Mouse (Mus musculus) cerebellum, postnatal 10 days (tissue): Measurements from ENCODE around the gene Rnaseh2b.

Source experiments
- DNase-seq, 2 experiments: peaks; one replicate each; pipeline ENCODE4 v3.0.0; 2021; ENCODE audit warnings: mixed read lengths in 2 of 2

Gene Rnaseh2b

DNA sequence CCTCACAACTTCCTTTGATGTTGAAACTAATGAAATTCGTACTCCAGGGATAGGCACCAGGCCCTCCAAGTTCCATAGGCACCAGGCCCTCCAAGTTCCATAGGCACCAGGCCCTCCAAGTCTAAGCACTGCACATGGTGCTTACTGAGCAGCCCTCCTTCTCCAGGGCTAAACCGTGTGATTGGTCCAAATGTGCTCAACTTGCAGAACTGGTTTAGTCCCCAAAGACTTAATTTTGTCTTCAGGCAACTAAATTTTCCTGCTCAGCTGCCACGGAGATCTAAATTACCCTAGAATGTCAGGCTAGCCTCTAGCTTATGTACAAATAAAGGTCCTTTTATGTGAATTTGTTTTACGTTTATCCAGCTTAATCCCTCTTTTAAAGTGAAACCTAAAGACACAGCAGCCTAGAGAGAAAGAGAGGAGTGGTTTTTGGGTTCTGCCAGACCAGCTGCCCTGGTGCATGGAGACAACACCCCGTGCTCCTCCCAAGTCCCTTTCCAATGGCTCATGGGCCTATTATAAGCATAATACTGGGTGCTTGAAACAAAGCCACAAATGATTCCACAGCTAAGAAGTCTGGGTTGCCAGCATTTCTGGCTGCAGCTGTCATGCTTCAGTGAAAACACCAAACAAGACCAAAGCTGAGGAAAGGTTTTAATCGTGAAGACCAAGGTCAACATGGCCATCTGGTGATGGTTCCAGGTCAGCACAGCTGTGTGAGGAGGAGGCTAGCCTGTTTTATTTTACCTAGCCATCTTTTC is 30.4 kb downstream of the Rnaseh2b start:
- DNase-seq, result no peak

DNA sequence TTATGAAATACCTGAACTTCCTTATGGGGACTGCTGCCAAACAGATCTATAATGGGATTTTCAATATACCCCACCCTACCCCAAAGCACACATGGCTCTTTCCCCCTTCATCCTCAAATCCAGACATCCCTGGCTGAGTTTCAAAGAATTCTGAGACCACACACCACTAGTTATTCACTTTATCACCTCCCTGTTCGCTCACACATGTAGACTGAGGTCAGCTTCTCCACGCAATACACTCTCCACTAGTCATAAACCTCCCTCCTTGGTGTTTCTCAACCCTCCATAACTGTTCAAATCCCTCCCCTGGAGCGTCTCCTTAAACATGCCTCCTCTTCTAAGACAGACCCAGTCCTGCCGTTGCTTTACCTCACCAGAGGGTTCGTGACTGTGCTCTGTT is 31.1 kb downstream of the Rnaseh2b start:
- no peak for DNase-seq

- DNase-seq, result no peak
Observed at GRCm38 (mm10) chr14:62324943-62325342, 32.6 kb downstream of the Rnaseh2b start.

DNA sequence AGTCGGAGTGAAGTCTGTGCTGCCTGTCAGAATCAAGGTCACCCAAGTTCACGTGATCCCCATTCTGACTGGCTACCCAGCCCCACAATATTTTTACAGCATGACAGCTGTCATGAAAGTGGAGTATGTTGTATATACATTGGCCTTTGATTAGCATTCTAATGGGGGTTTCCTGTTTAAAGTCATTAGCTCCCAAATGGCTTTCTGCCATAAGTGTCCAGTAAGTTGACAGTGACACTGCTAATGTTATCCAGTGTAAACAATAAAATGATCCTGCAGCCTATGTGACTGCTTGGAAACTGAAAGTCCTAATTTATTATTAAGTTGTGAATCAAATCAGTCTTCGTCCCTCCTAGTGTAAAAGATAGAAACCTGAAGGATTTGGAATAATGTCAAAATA is 33.6 kb downstream of the Rnaseh2b start:
- no peak for DNase-seq

GRCm38 (mm10) chr14:62327171-62327570 is 34.8 kb downstream of the Rnaseh2b start:
- peak in 1 of 2 experiments; percentile 43 for DNase-seq

DNA sequence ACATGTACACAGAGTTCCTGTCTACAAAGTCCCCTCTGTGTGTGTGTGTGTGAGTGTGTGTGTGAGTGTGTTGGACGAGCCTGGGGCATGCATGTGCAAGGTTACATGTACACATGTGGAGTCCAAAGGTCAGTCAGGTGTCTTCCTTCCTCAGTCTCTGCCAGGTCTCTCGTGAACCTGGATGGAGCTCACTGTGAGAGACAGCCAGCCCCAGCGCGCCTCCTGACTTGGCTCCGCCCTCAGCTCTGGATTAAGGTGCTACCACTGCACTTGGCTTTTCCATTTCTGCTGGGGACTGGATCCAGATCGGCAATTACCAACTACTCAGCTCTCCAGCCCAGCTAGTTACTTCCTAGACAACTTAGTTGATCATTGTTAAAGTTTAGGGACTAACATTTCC is 36.2 kb downstream of the Rnaseh2b start:
- DNase-seq, result no peak

GRCm38 (mm10) chr14:62329631-62330030 is 37.2 kb downstream of the Rnaseh2b start:
- no peak for DNase-seq

- no peak for DNase-seq
Observed at GRCm38 (mm10) chr14:62331457-62331856, 39.1 kb downstream of the Rnaseh2b start.

GRCm38 (mm10) chr14:62331866-62332619 is 39.7 kb downstream of the Rnaseh2b start:
- peak; percentile 92 to 94 for DNase-seq

DNA sequence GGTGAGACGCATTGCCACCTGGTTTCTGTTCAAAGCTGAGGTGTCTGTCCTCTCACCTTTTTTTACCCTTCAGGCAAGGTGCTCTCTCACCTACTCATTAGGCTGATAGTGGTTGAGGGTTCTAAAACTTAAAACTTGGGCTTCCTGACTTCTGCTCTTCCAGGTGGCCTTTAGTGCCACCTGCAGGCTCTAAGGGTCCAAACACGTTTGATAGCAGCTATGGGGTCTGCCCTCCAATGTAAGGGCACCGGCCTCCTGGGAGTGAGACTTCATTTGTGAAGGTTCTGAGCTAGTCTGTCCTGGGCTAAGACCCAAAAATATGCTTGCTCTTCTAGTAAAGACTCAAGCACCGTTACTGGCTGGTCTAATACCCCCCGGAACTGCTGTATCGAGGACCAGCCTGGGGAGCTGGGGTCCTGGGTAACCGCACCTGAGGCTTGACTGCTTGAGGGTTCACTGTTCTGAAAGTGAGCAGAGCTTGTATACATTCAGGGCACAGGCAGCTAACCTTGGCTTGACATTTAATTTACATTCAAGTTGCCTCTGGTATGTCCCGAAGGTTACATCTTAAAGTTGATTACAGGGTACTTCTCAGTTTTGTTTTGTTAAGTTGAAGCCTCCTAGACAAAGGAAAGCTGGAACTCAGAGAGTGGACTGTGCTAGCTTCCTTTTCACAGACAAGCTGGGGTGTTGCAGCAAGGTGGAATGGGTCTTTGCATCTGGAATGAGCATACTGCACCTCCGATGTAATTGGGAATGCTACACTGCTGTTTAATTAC is 41.7 kb downstream of the Rnaseh2b start:
- DNase-seq, result no peak

- DNase-seq, result peak in 1 of 2 experiments; percentile 46
Observed at GRCm38 (mm10) chr14:62339196-62339595, 46.8 kb downstream of the Rnaseh2b start.

GRCm38 (mm10) chr14:62341887-62342642 is 49.7 kb downstream of the Rnaseh2b start:
- DNase-seq, result peak; percentile 76 to 78

DNA sequence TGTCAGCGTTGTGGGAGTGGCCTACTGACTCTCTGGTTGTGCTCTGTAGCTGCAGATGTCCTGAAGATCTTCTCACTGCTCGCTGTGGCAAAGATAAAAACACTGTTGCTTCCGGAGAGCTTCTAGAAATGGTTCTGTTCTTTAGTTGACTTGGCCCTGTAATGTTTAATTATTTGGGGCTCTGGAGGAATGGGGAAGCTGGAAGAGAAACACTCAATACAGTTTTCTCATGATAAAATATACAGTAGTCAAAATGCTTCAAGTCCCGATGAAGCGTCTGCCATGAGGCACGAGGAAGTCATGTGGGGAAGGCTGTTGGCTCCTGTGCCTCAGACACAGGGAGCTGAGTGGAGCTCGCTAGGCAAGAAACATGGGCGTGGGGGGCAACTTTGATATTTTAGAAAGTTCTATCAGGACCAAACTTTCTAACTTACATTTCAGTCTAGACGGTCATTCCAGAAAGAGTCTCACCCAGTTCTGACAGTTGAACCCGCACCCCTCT is 50.3 kb downstream of the Rnaseh2b start:
- DNase-seq, result peak in 1 of 2 experiments; percentile 41

- DNase-seq, result peak in 1 of 2 experiments; percentile 37
Observed at GRCm38 (mm10) chr14:62346570-62346969, 54.2 kb downstream of the Rnaseh2b start.

DNA sequence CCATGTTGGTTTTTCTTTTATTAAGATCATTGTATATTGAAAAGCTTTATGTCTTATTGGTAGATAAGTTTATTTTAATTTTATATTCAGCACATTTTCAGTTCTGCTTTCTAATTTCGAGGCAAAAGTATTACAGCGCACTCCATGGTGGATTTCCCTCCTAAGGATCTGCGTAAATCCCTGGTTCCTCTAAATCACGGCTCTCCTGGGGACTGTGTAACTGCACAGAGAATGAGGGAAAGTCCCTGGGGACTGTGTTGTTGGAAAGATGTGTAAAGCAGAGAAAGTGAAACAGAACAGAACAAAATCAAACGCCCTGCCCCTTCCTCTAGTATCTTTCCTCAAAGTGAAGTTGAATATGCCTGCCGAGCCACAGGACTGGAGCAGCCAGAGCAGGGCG is 54.7 kb downstream of the Rnaseh2b start:
- DNase-seq, result peak in 1 of 2 experiments; percentile 18

DNA sequence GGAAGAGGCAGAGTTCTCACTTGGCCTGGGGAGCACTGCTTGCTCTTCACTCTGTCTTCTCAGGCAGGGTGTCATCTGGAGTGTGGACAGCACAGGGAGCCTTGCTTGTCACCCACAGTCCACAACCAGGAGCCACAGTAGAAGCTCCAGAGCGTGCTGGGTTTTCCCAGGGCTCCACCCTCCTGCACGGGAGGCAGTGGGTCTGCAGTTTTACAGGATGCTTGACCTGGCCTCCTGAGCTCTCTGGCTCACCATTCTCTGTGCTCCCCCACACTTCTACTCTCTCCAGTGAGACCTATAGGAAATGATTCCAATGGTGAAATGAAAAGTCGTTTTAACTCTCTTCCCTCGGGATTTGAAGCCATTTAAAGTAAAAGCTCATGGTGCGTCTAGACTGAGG is 57.4 kb downstream of the Rnaseh2b start:
- no peak for DNase-seq

DNA sequence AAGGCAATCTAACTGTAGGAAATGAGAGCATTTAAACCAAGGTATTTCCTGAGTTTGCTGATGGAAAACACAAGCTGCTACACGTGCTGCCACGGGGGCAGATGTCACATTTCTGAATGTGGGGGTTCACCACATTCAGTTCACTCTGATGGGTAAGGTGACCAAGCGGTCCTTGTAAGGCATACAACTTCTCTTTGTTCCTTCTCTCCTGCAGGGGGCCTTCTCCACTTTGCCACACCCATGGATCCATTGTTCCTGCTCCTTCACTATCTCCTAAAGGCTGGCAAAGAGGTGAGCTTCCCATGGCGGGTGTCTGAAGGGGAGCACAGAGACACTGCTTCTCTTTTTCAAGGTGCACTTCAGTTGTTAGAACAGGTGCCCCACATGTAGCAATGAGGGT is 57.8 kb downstream of the Rnaseh2b start:
- no peak for DNase-seq

- DNase-seq, result no peak
Observed at GRCm38 (mm10) chr14:62350890-62351289, 58.5 kb downstream of the Rnaseh2b start.

DNA sequence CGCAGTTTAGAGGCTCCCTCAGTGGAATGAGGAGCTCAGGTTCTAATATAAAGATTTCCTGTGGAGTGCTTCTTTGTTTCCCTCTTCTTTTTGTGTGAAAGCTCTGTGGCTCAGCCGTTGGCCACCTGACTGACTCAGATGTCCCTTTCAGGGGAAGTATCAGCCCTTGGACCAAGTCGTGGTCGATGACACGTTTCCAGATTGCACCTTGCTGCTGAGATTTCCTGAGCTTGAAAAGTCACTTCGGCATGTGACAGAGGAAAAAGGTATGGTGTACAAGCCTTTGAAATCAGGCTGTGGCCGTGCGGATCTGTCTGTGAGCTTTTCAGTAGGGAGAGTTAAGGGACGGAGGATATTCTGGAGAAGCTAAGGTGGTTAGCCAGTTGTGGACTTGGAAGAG is 61.0 kb downstream of the Rnaseh2b start:
- DNase-seq, result no peak

DNA sequence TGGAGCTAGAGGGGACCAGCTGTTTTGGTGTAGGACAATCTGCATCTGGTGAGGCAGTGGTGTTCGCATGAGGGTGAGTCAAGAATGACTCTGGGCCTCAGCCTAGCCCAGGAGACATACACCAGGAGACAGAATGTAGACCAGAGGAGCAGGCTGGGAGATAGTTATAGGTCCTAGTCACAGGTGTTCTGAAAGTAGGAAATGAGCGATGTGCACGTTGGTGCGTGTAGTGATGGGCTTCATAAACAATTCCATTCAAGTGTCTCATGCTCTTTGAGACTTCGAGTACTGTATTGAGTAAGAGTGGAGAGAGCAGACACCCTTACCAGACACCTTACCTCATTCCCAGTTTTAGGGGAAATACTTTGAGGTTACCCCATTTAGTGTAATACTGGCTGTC is 61.4 kb downstream of the Rnaseh2b start:
- no peak for DNase-seq

GRCm38 (mm10) chr14:62355201-62355600 is 62.8 kb downstream of the Rnaseh2b start:
- DNase-seq, result peak in 1 of 2 experiments; percentile 34

DNA sequence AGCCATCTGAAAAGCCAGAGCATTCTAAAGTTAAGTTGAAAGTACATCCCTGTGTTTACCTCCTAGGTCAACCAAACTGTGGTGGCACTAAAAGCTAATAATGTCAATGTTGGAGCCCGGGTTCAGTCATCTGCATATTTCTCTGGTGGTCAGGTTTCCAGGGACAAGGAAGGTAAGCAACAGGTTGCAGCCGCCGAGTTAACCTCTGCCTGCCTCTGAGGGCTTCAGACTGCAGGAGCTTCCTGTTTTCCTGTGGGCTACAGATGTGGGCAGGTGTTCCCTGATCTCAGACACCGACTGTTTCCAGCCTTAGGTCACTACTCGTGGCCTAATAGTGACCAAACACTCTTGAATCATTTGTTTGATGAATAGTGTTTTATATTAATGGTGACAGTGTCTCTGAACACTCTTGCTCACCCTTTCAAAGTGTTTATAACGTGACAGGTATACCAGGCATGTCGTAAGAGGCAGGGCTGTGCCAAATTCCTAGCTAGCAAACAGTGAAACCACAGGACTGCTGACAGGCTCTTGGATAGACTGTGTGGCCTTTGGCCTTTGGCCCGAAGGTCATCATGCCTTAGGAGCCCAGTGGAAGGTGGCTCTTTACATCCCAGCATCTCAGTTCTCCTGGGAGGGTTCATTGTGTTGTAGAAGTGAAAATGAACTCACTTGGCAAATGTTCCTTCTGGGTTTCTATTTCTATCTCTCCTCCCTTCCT is 69.0 kb downstream of the Rnaseh2b start:
- no peak for DNase-seq
